Mouse (Mus musculus): ENCODE data around the gene Lrrn4cl.
"Not testable (repeated sequence)": the region's sequence is repeated elsewhere in the genome, so short reads cannot be mapped to it uniquely, and the experiment has no call there.

The Lrrn4cl gene

GRCm38 (mm10) chr19:8839103-8839907 lies 11.3 kb upstream of the Lrrn4cl start, which contains the start of gene Gng3:
TSS of gene Gng3 (minus strand) at chr19:8839194.
- DNase-seq, result no peak

- peak; percentile 81 for DNase-seq
Observed at GRCm38 (mm10) chr19:8839908-8840791, 10.4 kb upstream of the Lrrn4cl start.

- DNase-seq, result no peak
Observed at GRCm38 (mm10) chr19:8841012-8841411, 9.6 kb upstream of the Lrrn4cl start.

- peak; percentile 38 for DNase-seq
Observed at GRCm38 (mm10) chr19:8842961-8843360, 7.6 kb upstream of the Lrrn4cl start.

GRCm38 (mm10) chr19:8844371-8845129 lies 6.0 kb upstream of the Lrrn4cl start:
- peak; percentile 90 for DNase-seq

GRCm38 (mm10) chr19:8848356-8848755 lies 2.2 kb upstream of the Lrrn4cl start:
- no peak for DNase-seq

GRCm38 (mm10) chr19:8851639-8852038 lies 1.1 kb downstream of the Lrrn4cl start:
- DNase-seq, result peak; percentile 26

GRCm38 (mm10) chr19:8852236-8852928 lies 1.8 kb downstream of the Lrrn4cl start:
- no peak for DNase-seq

GRCm38 (mm10) chr19:8853117-8853516 lies 2.5 kb downstream of the Lrrn4cl start:
- DNase-seq, result no peak

GRCm38 (mm10) chr19:8857689-8858088 lies 7.1 kb downstream of the Lrrn4cl start:
- DNase-seq, result peak; percentile 75

GRCm38 (mm10) chr19:8859018-8859417 lies 8.4 kb downstream of the Lrrn4cl start:
- DNase-seq, result peak; percentile 52

- DNase-seq, result no peak
Observed at GRCm38 (mm10) chr19:8864265-8864664, 13.7 kb downstream of the Lrrn4cl start.

GRCm38 (mm10) chr19:8870381-8870780 lies 19.8 kb downstream of the Lrrn4cl start:
- DNase-seq, result not testable (repeated sequence)

GRCm38 (mm10) chr19:8870838-8871237 lies 20.3 kb downstream of the Lrrn4cl start:
- no peak for DNase-seq

- peak; percentile 96 for DNase-seq
Observed at GRCm38 (mm10) chr19:8871267-8872186, 21.0 kb downstream of the Lrrn4cl start, which contains the start of gene Ubxn1. TSS of gene Ubxn1 (plus strand) at chr19:8871496.

GRCm38 (mm10) chr19:8872266-8872840 lies 21.8 kb downstream of the Lrrn4cl start:
- DNase-seq, result no peak

GRCm38 (mm10) chr19:8875031-8875430 lies 24.5 kb downstream of the Lrrn4cl start:
- DNase-seq, result no peak

GRCm38 (mm10) chr19:8880311-8881033 lies 29.9 kb downstream of the Lrrn4cl start, which contains the start of gene Uqcc3:
TSS of gene Uqcc3 (minus strand) at chr19:8880923.
- peak; percentile 90 for DNase-seq

- DNase-seq, result no peak
Observed at GRCm38 (mm10) chr19:8881034-8881392, 30.4 kb downstream of the Lrrn4cl start.

- DNase-seq, result no peak
Observed at GRCm38 (mm10) chr19:8883616-8884015, 33.0 kb downstream of the Lrrn4cl start, which contains the start of the genes Lbhd1 and Gm49403. TSS of gene Lbhd1 (plus strand) at chr19:8883732. TSS of gene Gm49403 (plus strand) at chr19:8883930.
